Mouse (Mus musculus) Muller cell, postnatal 12 days (primary cell): ENCODE results near the gene Vmn1r135.
"Not testable (repeated sequence)": the region's sequence is repeated elsewhere in the genome, so short reads cannot be mapped to it uniquely, and the experiment has no call there.

Experiments
- DNase-seq: peaks from one replicate; pipeline ENCODE4 v3.0.0-alpha.2; 2015; ENCODE audit errors: inconsistent ontology term

Vmn1r135 gene

GRCm38 (mm10) chr7:21832051-21832450 lies at the start of gene Vmn1r135:
TSS of gene Vmn1r135 (plus strand) at chr7:21832351.
- DNase-seq = not testable (repeated sequence)

GRCm38 (mm10) chr7:21796628-21797027 lies 35.5 kb upstream of the Vmn1r135 start, which contains the start of gene Gm4177:
TSS of gene Gm4177 (minus strand) at chr7:21796728.
- DNase-seq = not testable (repeated sequence)

- not testable (repeated sequence) for DNase-seq
These were observed 12.0 kb downstream of the Vmn1r135 start, which contains the start of gene Gm5725 for GRCm38 (mm10) chr7:21844167-21844566. TSS of gene Gm5725 (minus strand) at chr7:21844267.
